Mouse (Mus musculus): ENCODE results near the gene Fbxl19. TPM values are rescaled to one million over a fixed set of nuclear protein-coding genes. Genes with fewer than 3 reads are reported as not detected.

Gene Fbxl19
- polyA plus RNA-seq, 1 experiment from 2014 or later, result 1.1 TPM

GRCm38 (mm10) chr7:127745251-127745651, 908 bp downstream of the Fbxl19 start:
- Histone ChIP-seq H3K9me3 (ENCODE audit: control insufficient read depth, low read length) (no peaks in the 10 kb centered on the region), H3K27me3 (ENCODE audit: control insufficient read depth, insufficient read depth, low read length) (no peaks in the 10 kb centered on the region), H3K4me2 (replicated peaks; ENCODE audit: low read depth) (peak overlapping the region; percentile 97), H3K36me3 (ENCODE audit: control insufficient read depth, insufficient read depth, low read length) (peaks cover 5% of the 10 kb centered on the region), H3K27ac (replicated peaks) (peak overlapping the region; percentile 79), H3K9ac (ENCODE audit: low read length) (peak overlapping the region; percentile 45), H3K4me3 (ENCODE audit: low read depth, low read length) (peak overlapping the region; percentile 72), H3K4me1 (replicated peaks; ENCODE audit: control insufficient read depth, insufficient read depth) (peaks cover 4% of the 10 kb centered on the region)
- TF ChIP-seq EP300 (optimal IDR thresholded peaks at IDR 0.05) (no peak), CTCF (IDR thresholded peaks at IDR 0.05; ENCODE audit: low read depth) (no peak)
- ATAC-seq (ENCODE audit: low FRiP score, low TSS enrichment) (peak; percentile 87), DNase-seq (ENCODE audit: low spot score) (peak; percentile 94)
- WGBS, result 0% methylated on average over 19 of the region's 19 CpGs

GRCm38 (mm10) chr7:127745652-127746493, 1.5 kb downstream of the Fbxl19 start:
- TF ChIP-seq EP300 (optimal IDR thresholded peaks at IDR 0.05) (no peak), CTCF (IDR thresholded peaks at IDR 0.05; ENCODE audit: low read depth) (peak; percentile 9; the same call in 1 of the 2 replicates)
- H3K4me2 ChIP-seq (replicated peaks; ENCODE audit: low read depth), result peak overlapping the region; percentile 97
- under 1% methylated on average over 33 of the region's 39 CpGs for WGBS
- H3K9me3 ChIP-seq (ENCODE audit: control insufficient read depth, low read length), result no peaks in the 10 kb centered on the region
- peak overlapping the region; percentile 76 for H3K9ac ChIP-seq (ENCODE audit: low read length)
- no peaks in the 10 kb centered on the region for H3K27me3 ChIP-seq (ENCODE audit: control insufficient read depth, insufficient read depth, low read length)
- H3K36me3 ChIP-seq (ENCODE audit: control insufficient read depth, insufficient read depth, low read length), result peaks cover 7% of the 10 kb centered on the region
- ATAC-seq (ENCODE audit: low FRiP score, low TSS enrichment), result peak; percentile 95
- H3K4me1 ChIP-seq (replicated peaks; ENCODE audit: control insufficient read depth, insufficient read depth), result peaks cover 4% of the 10 kb centered on the region
- H3K27ac ChIP-seq (replicated peaks), result peak overlapping the region; percentile 79
- peak; percentile 96 for DNase-seq (ENCODE audit: low spot score)
- H3K4me3 ChIP-seq (ENCODE audit: low read depth, low read length), result peak overlapping the region; percentile 72

- Histone ChIP-seq H3K4me1 (replicated peaks; ENCODE audit: control insufficient read depth, insufficient read depth) (peaks cover 4% of the 10 kb centered on the region), H3K27ac (replicated peaks) (peak overlapping the region; percentile 56), H3K27me3 (ENCODE audit: control insufficient read depth, insufficient read depth, low read length) (no peaks in the 10 kb centered on the region), H3K9ac (ENCODE audit: low read length) (peak overlapping the region; percentile 76), H3K4me2 (replicated peaks; ENCODE audit: low read depth) (peak overlapping the region; percentile 97), H3K36me3 (ENCODE audit: control insufficient read depth, insufficient read depth, low read length) (peaks cover 12% of the 10 kb centered on the region), H3K4me3 (ENCODE audit: low read depth, low read length) (peak overlapping the region; percentile 72), H3K9me3 (ENCODE audit: control insufficient read depth, low read length) (no peaks in the 10 kb centered on the region)
- under 1% methylated on average over 38 of the region's 62 CpGs for WGBS
- DNase-seq (ENCODE audit: low spot score) (peak; percentile 41), ATAC-seq (ENCODE audit: low FRiP score, low TSS enrichment) (no peak)
- TF ChIP-seq EP300 (optimal IDR thresholded peaks at IDR 0.05) (no peak), CTCF (IDR thresholded peaks at IDR 0.05; ENCODE audit: low read depth) (no peak)
Measured at GRCm38 (mm10) chr7:127746494-127747491, 2.5 kb downstream of the Fbxl19 start.

GRCm38 (mm10) chr7:127747559-127748234, 3.4 kb downstream of the Fbxl19 start:
- Histone ChIP-seq H3K27me3 (ENCODE audit: control insufficient read depth, insufficient read depth, low read length) (no peaks in the 10 kb centered on the region), H3K27ac (replicated peaks) (peak overlapping the region; percentile 56; the same call in 1 of the 2 replicates), H3K9ac (ENCODE audit: low read length) (peak overlapping the region; percentile 76; the same call in 1 of the 2 replicates), H3K4me1 (replicated peaks; ENCODE audit: control insufficient read depth, insufficient read depth) (peaks cover 4% of the 10 kb centered on the region), H3K4me2 (replicated peaks; ENCODE audit: low read depth) (peak overlapping the region; percentile 97), H3K4me3 (ENCODE audit: low read depth, low read length) (peak overlapping the region; percentile 72; the same call in 1 of the 2 replicates), H3K9me3 (ENCODE audit: control insufficient read depth, low read length) (no peaks in the 10 kb centered on the region), H3K36me3 (ENCODE audit: control insufficient read depth, insufficient read depth, low read length) (peaks cover 20% of the 10 kb centered on the region)
- DNase-seq (ENCODE audit: low spot score), result no peak
- no peak for ATAC-seq (ENCODE audit: low FRiP score, low TSS enrichment)
- 32% methylated on average over 6 of the region's 6 CpGs for WGBS
- TF ChIP-seq CTCF (IDR thresholded peaks at IDR 0.05; ENCODE audit: low read depth) (no peak), EP300 (optimal IDR thresholded peaks at IDR 0.05) (no peak)

GRCm38 (mm10) chr7:127748235-127748560, 3.9 kb downstream of the Fbxl19 start:
- no peak overlapping the region for H3K9ac ChIP-seq (ENCODE audit: low read length)
- WGBS, result 91% methylated on average over 28 of the region's 28 CpGs
- H3K27me3 ChIP-seq (ENCODE audit: control insufficient read depth, insufficient read depth, low read length), result no peaks in the 10 kb centered on the region
- H3K4me2 ChIP-seq (replicated peaks; ENCODE audit: low read depth), result no peak overlapping the region
- no peak overlapping the region for H3K27ac ChIP-seq (replicated peaks)
- no peak overlapping the region for H3K4me3 ChIP-seq (ENCODE audit: low read depth, low read length)
- DNase-seq (ENCODE audit: low spot score) (no peak), ATAC-seq (ENCODE audit: low FRiP score, low TSS enrichment) (no peak)
- TF ChIP-seq CTCF (IDR thresholded peaks at IDR 0.05; ENCODE audit: low read depth) (no peak), EP300 (optimal IDR thresholded peaks at IDR 0.05) (no peak)
- no peaks in the 10 kb centered on the region for H3K9me3 ChIP-seq (ENCODE audit: control insufficient read depth, low read length)
- peaks cover 20% of the 10 kb centered on the region for H3K36me3 ChIP-seq (ENCODE audit: control insufficient read depth, insufficient read depth, low read length)
- H3K4me1 ChIP-seq (replicated peaks; ENCODE audit: control insufficient read depth, insufficient read depth), result peaks cover 4% of the 10 kb centered on the region
